Mouse (Mus musculus): ENCODE measurements around the gene Gprc5d. TPM values are rescaled to one million over a fixed set of nuclear protein-coding genes. Genes with fewer than 3 reads are reported as not detected.

The Gprc5d gene
- polyA plus RNA-seq, 1 experiment from 2014 or later = not detected

- ATAC-seq (replicated peaks; ENCODE audit: low FRiP score) = no peak
- no peak overlapping the region for H3K4me3 ChIP-seq (ENCODE audit: low read depth, low read length)
- H3K9me3 ChIP-seq (ENCODE audit: control insufficient read depth, low read length) = no peaks in the 10 kb centered on the region
- H3K36me3 ChIP-seq (ENCODE audit: control insufficient read depth, insufficient read depth, low read length) = no peaks in the 10 kb centered on the region
- DNase-seq (ENCODE audit: low spot score) = no peak
- WGBS = 83% methylated on average over 4 of the region's 4 CpGs
- no peaks in the 10 kb centered on the region for H3K27me3 ChIP-seq (ENCODE audit: control insufficient read depth, insufficient read depth, low read length)
- H3K9ac ChIP-seq (ENCODE audit: low read length) = no peak overlapping the region
- no peak overlapping the region for H3K4me2 ChIP-seq (ENCODE audit: low read depth, low read length, severe bottlenecking)
- H3K4me1 ChIP-seq (replicated peaks; ENCODE audit: control insufficient read depth, insufficient read depth, low read length) = no peaks in the 10 kb centered on the region
- no peak overlapping the region for H3K27ac ChIP-seq (ENCODE audit: low read depth, low read length)
These were observed 39.4 kb upstream of the Gprc5d start for GRCm38 (mm10) chr6:135157496-135157895.

GRCm38 (mm10) chr6:135156597-135156996, 38.5 kb upstream of the Gprc5d start:
- 85% methylated on average over 8 of the region's 8 CpGs for WGBS
- no peak for DNase-seq (ENCODE audit: low spot score)
- no peak overlapping the region for H3K27ac ChIP-seq (ENCODE audit: low read depth, low read length)

GRCm38 (mm10) chr6:135153719-135154118, 35.6 kb upstream of the Gprc5d start:
- 89% methylated on average over 5 of the region's 5 CpGs for WGBS
- no peaks in the 10 kb centered on the region for H3K27me3 ChIP-seq (ENCODE audit: control insufficient read depth, insufficient read depth, low read length)
- DNase-seq (ENCODE audit: low spot score) (no peak), ATAC-seq (replicated peaks; ENCODE audit: low FRiP score) (no peak)
- H3K4me1 ChIP-seq (replicated peaks; ENCODE audit: control insufficient read depth, insufficient read depth, low read length) = no peaks in the 10 kb centered on the region
- no peak overlapping the region for H3K27ac ChIP-seq (ENCODE audit: low read depth, low read length)
- no peak overlapping the region for H3K4me3 ChIP-seq (ENCODE audit: low read depth, low read length)
- H3K9me3 ChIP-seq (ENCODE audit: control insufficient read depth, low read length) = no peaks in the 10 kb centered on the region
- no peak overlapping the region for H3K9ac ChIP-seq (ENCODE audit: low read length)
- no peaks in the 10 kb centered on the region for H3K36me3 ChIP-seq (ENCODE audit: control insufficient read depth, insufficient read depth, low read length)
- H3K4me2 ChIP-seq (ENCODE audit: low read depth, low read length, severe bottlenecking) = no peak overlapping the region

More at GRCm38 (mm10) chr6:135156597-135156996, 38.5 kb upstream of the Gprc5d start:
- no peak overlapping the region for H3K4me3 ChIP-seq (ENCODE audit: low read depth, low read length)
- H3K9me3 ChIP-seq (ENCODE audit: control insufficient read depth, low read length) = no peaks in the 10 kb centered on the region
- H3K9ac ChIP-seq (ENCODE audit: low read length) = no peak overlapping the region
- no peaks in the 10 kb centered on the region for H3K36me3 ChIP-seq (ENCODE audit: control insufficient read depth, insufficient read depth, low read length)
- no peaks in the 10 kb centered on the region for H3K27me3 ChIP-seq (ENCODE audit: control insufficient read depth, insufficient read depth, low read length)
- H3K4me1 ChIP-seq (replicated peaks; ENCODE audit: control insufficient read depth, insufficient read depth, low read length) = no peaks in the 10 kb centered on the region
- no peak overlapping the region for H3K4me2 ChIP-seq (ENCODE audit: low read depth, low read length, severe bottlenecking)
- ATAC-seq (replicated peaks; ENCODE audit: low FRiP score) = no peak

- Histone ChIP-seq H3K4me2 (ENCODE audit: low read depth, low read length, severe bottlenecking) (no peak overlapping the region), H3K27ac (ENCODE audit: low read depth, low read length) (no peak overlapping the region), H3K36me3 (ENCODE audit: control insufficient read depth, insufficient read depth, low read length) (no peaks in the 10 kb centered on the region), H3K4me1 (replicated peaks; ENCODE audit: control insufficient read depth, insufficient read depth, low read length) (no peaks in the 10 kb centered on the region), H3K4me3 (ENCODE audit: low read depth, low read length) (no peak overlapping the region), H3K27me3 (ENCODE audit: control insufficient read depth, insufficient read depth, low read length) (no peaks in the 10 kb centered on the region), H3K9me3 (ENCODE audit: control insufficient read depth, low read length) (no peaks in the 10 kb centered on the region), H3K9ac (ENCODE audit: low read length) (no peak overlapping the region)
- 42% methylated on average over 5 of the region's 5 CpGs for WGBS
- DNase-seq (ENCODE audit: low spot score) (peak; percentile 70), ATAC-seq (replicated peaks; ENCODE audit: low FRiP score) (no peak)
These were observed 32.2 kb upstream of the Gprc5d start for GRCm38 (mm10) chr6:135150311-135150710.

- DNase-seq (ENCODE audit: low spot score) (no peak), ATAC-seq (replicated peaks; ENCODE audit: low FRiP score) (no peak)
- no peaks in the 10 kb centered on the region for H3K27me3 ChIP-seq (ENCODE audit: control insufficient read depth, insufficient read depth, low read length)
- WGBS = 79% methylated on average over 4 of the region's 4 CpGs
- H3K27ac ChIP-seq (ENCODE audit: low read depth, low read length) = no peak overlapping the region
- no peak overlapping the region for H3K4me2 ChIP-seq (ENCODE audit: low read depth, low read length, severe bottlenecking)
- H3K9ac ChIP-seq (ENCODE audit: low read length) = no peak overlapping the region
- H3K4me3 ChIP-seq (ENCODE audit: low read depth, low read length) = no peak overlapping the region
- no peaks in the 10 kb centered on the region for H3K36me3 ChIP-seq (ENCODE audit: control insufficient read depth, insufficient read depth, low read length)
- no peaks in the 10 kb centered on the region for H3K9me3 ChIP-seq (ENCODE audit: control insufficient read depth, low read length)
- H3K4me1 ChIP-seq (replicated peaks; ENCODE audit: control insufficient read depth, insufficient read depth, low read length) = no peaks in the 10 kb centered on the region
These were observed 31.6 kb upstream of the Gprc5d start for GRCm38 (mm10) chr6:135149722-135150121.

GRCm38 (mm10) chr6:135149175-135149574, 31.1 kb upstream of the Gprc5d start:
- no peak for ATAC-seq (replicated peaks; ENCODE audit: low FRiP score)
- no peak overlapping the region for H3K27ac ChIP-seq (ENCODE audit: low read depth, low read length)
- no peak for DNase-seq (ENCODE audit: low spot score)
- H3K9ac ChIP-seq (ENCODE audit: low read length) = no peak overlapping the region
- no peaks in the 10 kb centered on the region for H3K36me3 ChIP-seq (ENCODE audit: control insufficient read depth, insufficient read depth, low read length)
- WGBS = 81% methylated on average over 4 of the region's 4 CpGs
- no peak overlapping the region for H3K4me3 ChIP-seq (ENCODE audit: low read depth, low read length)
- H3K27me3 ChIP-seq (ENCODE audit: control insufficient read depth, insufficient read depth, low read length) = no peaks in the 10 kb centered on the region
- H3K4me2 ChIP-seq (ENCODE audit: low read depth, low read length, severe bottlenecking) = no peak overlapping the region
- H3K4me1 ChIP-seq (replicated peaks; ENCODE audit: control insufficient read depth, insufficient read depth, low read length) = no peaks in the 10 kb centered on the region
- H3K9me3 ChIP-seq (ENCODE audit: control insufficient read depth, low read length) = no peaks in the 10 kb centered on the region

- H3K4me3 ChIP-seq (ENCODE audit: low read depth, low read length) = no peak overlapping the region
- no peaks in the 10 kb centered on the region for H3K4me1 ChIP-seq (replicated peaks; ENCODE audit: control insufficient read depth, insufficient read depth, low read length)
- H3K9me3 ChIP-seq (ENCODE audit: control insufficient read depth, low read length) = no peaks in the 10 kb centered on the region
- WGBS = 30% methylated on average over 1 of the region's 1 CpGs
- ATAC-seq (replicated peaks; ENCODE audit: low FRiP score) = peak; percentile 14; the same call in 1 of the 2 replicates
- no peaks in the 10 kb centered on the region for H3K27me3 ChIP-seq (ENCODE audit: control insufficient read depth, insufficient read depth, low read length)
- DNase-seq (ENCODE audit: low spot score) = peak; percentile 67
- H3K27ac ChIP-seq (ENCODE audit: low read depth, low read length) = no peak overlapping the region
- H3K4me2 ChIP-seq (ENCODE audit: low read depth, low read length, severe bottlenecking) = no peak overlapping the region
- no peak overlapping the region for H3K9ac ChIP-seq (ENCODE audit: low read length)
- no peaks in the 10 kb centered on the region for H3K36me3 ChIP-seq (ENCODE audit: control insufficient read depth, insufficient read depth, low read length)
These were observed 30.4 kb upstream of the Gprc5d start for GRCm38 (mm10) chr6:135148506-135148905.

GRCm38 (mm10) chr6:135145976-135146375, 27.9 kb upstream of the Gprc5d start:
- H3K27ac ChIP-seq (ENCODE audit: low read depth, low read length) = no peak overlapping the region
- H3K9me3 ChIP-seq (ENCODE audit: control insufficient read depth, low read length) = no peaks in the 10 kb centered on the region
- H3K36me3 ChIP-seq (ENCODE audit: control insufficient read depth, insufficient read depth, low read length) = no peaks in the 10 kb centered on the region
- no peaks in the 10 kb centered on the region for H3K4me1 ChIP-seq (replicated peaks; ENCODE audit: control insufficient read depth, insufficient read depth, low read length)
- no peak for DNase-seq (ENCODE audit: low spot score)
- 84% methylated on average over 5 of the region's 5 CpGs for WGBS
- ATAC-seq (replicated peaks; ENCODE audit: low FRiP score) = no peak
- H3K27me3 ChIP-seq (ENCODE audit: control insufficient read depth, insufficient read depth, low read length) = no peaks in the 10 kb centered on the region
- no peak overlapping the region for H3K4me3 ChIP-seq (ENCODE audit: low read depth, low read length)
- H3K9ac ChIP-seq (ENCODE audit: low read length) = no peak overlapping the region
- H3K4me2 ChIP-seq (ENCODE audit: low read depth, low read length, severe bottlenecking) = no peak overlapping the region

GRCm38 (mm10) chr6:135144516-135144915, 26.4 kb upstream of the Gprc5d start:
- H3K9ac ChIP-seq (ENCODE audit: low read length) = no peak overlapping the region
- no peak overlapping the region for H3K27ac ChIP-seq (ENCODE audit: low read depth, low read length)
- H3K4me2 ChIP-seq (ENCODE audit: low read depth, low read length, severe bottlenecking) = no peak overlapping the region
- no peaks in the 10 kb centered on the region for H3K4me1 ChIP-seq (replicated peaks; ENCODE audit: control insufficient read depth, insufficient read depth, low read length)
- no peaks in the 10 kb centered on the region for H3K9me3 ChIP-seq (ENCODE audit: control insufficient read depth, low read length)
- H3K4me3 ChIP-seq (ENCODE audit: low read depth, low read length) = no peak overlapping the region
- 8% methylated on average over 3 of the region's 3 CpGs for WGBS
- ATAC-seq (replicated peaks; ENCODE audit: low FRiP score) (0 out of 2 replicates have a peak, but pooled peaks have one; percentile 28), DNase-seq (ENCODE audit: low spot score) (no peak)
- H3K27me3 ChIP-seq (ENCODE audit: control insufficient read depth, insufficient read depth, low read length) = no peaks in the 10 kb centered on the region
- no peaks in the 10 kb centered on the region for H3K36me3 ChIP-seq (ENCODE audit: control insufficient read depth, insufficient read depth, low read length)

Measured in forebrain, embryonic 11.5 days (tissue).